8 mouse cellular contexts compared by ENCODE assay signal in genomic region chr5:38529724-38530428, GRCm38 (mm10). TPM values are rescaled to one million over a fixed set of nuclear protein-coding genes. Genes with fewer than 3 reads are reported as not detected.
DNase-seq lines count a peak whose midpoint lies in the region; ATAC-seq and TF ChIP-seq lines count a peak whose summit lies in the region.

No protein-coding gene starts in this region.

- H3K27me3 ChIP-seq in MEL (ENCODE audit: control insufficient read depth in 1 of 2, insufficient read depth in 2 of 2, low read length in 2 of 2) = no peaks in the 10 kb centered on the region
- no peaks in the 10 kb centered on the region for H3K27me3 ChIP-seq in hindbrain, embryonic 14.5 days (ENCODE audit: control insufficient read depth, insufficient read depth, low read length)

- H3K9me3 ChIP-seq in MEL (replicated peaks; ENCODE audit: insufficient read depth, low read length) = no peaks in the 10 kb centered on the region
- no peaks in the 10 kb centered on the region for H3K9me3 ChIP-seq in hindbrain, embryonic 14.5 days (ENCODE audit: control insufficient read depth, low read length)

- no peak for TF ChIP-seq EP300 in MEL (IDR thresholded peaks at IDR 0.05; ENCODE audit: low read depth in 1 of 2, low read length in 2 of 2)

- no peaks in the 10 kb centered on the region for H3K79me2 ChIP-seq in MEL (ENCODE audit: control insufficient read depth, insufficient read depth, low read length, poor library complexity)

- peaks cover 0 to 29% of the 10 kb centered on the region in 2 experiments; a peak in 2 of 4 replicates for H3K36me3 ChIP-seq in MEL (ENCODE audit: control insufficient read depth in 1 of 2, insufficient read depth in 2 of 2, low read length in 2 of 2)
- peaks cover 96% of the 10 kb centered on the region for H3K36me3 ChIP-seq in hindbrain, embryonic 14.5 days (replicated peaks; ENCODE audit: control insufficient read depth, insufficient read depth)

- no peak for TF ChIP-seq POLR2A in MEL (IDR thresholded peaks at IDR 0.05; ENCODE audit: control insufficient read depth in 1 of 2, insufficient read depth in 1 of 2, low read depth in 1 of 2, low read length in 2 of 2, poor library complexity in 1 of 2)

- H3K4me1 ChIP-seq in MEL (ENCODE audit: control insufficient read depth in 1 of 2, insufficient read depth in 2 of 2, low read length in 2 of 2) = no peaks in the 10 kb centered on the region
- no peaks in the 10 kb centered on the region for H3K4me1 ChIP-seq in hindbrain, embryonic 14.5 days (replicated peaks; ENCODE audit: control insufficient read depth, insufficient read depth, low read length)

- H3K4me3 ChIP-seq in MEL (ENCODE audit: control insufficient read depth in 1 of 2, insufficient read depth in 1 of 2, low read depth in 2 of 2, low read length in 2 of 2) = no peak overlapping the region
- H3K4me3 ChIP-seq in hindbrain, embryonic 14.5 days (replicated peaks; ENCODE audit: low read length) = no peak overlapping the region

- peak; percentile 53 to 76 (median 75); a peak in 5 of 6 replicates for TF ChIP-seq CTCF in MEL (IDR thresholded peaks at IDR 0.05 in 2 of 3, conservative IDR thresholded peaks at IDR 0.05 in 1 of 3; ENCODE audit: control insufficient read depth in 1 of 3, insufficient read depth in 1 of 3, low read depth in 2 of 3, low read length in 3 of 3, poor library complexity in 1 of 3, severe bottlenecking in 1 of 3)

- H3K4me2 ChIP-seq in hindbrain, embryonic 14.5 days (replicated peaks) = no peak overlapping the region

- peak; percentile 62 for ATAC-seq in frontal cortex, adult (ENCODE audit: low TSS enrichment)
- ATAC-seq in hindbrain, embryonic 14.5 days (ENCODE audit: low FRiP score) = no peak

- H3K27ac ChIP-seq in MEL (ENCODE audit: control insufficient read depth, low read depth, low read length) = no peak overlapping the region
- no peak overlapping the region for H3K27ac ChIP-seq in hindbrain, embryonic 14.5 days

- 80% methylated on average over 6 of the region's 6 CpGs for WGBS in hindbrain, embryonic 14.5 days

- peak; percentile 59 for TF ChIP-seq RAD21 in MEL (IDR thresholded peaks at IDR 0.05; ENCODE audit: low read depth, low read length)

- no peak overlapping the region for H3K9ac ChIP-seq in MEL (ENCODE audit: control insufficient read depth, low read depth, low read length, poor library complexity, severe bottlenecking)
- H3K9ac ChIP-seq in hindbrain, embryonic 14.5 days = no peak overlapping the region

- no peak for DNase-seq in frontal cortex, postnatal 36 days (ENCODE audit: low spot score in 2 of 2)
- peak; percentile 60 for DNase-seq in MEL (ENCODE audit: low read depth, low spot score)
- peak; percentile 64 for DNase-seq in hindbrain, embryonic 14.5 days (ENCODE audit: low spot score)
- DNase-seq in naive thymus-derived CD4-positive, alpha-beta T cell, adult 2 months (ENCODE audit: low read depth) = peak; percentile 21
- no peak for DNase-seq in right cerebral cortex, postnatal 25 days
- DNase-seq in adrenal gland, postnatal 4 days (ENCODE audit: low spot score in 2 of 2) = no peak
- no peak for DNase-seq in right cerebral cortex, postnatal 4 days

TF ChIP-seq in MEL, 35 proteins besides CTCF, POLR2A, EP300 and RAD21:
- peak; percentile 80 for TF ChIP-seq SMC3 (IDR thresholded peaks at IDR 0.05; ENCODE audit: low read depth, low read length)
- no peak for TF ChIP-seq UBTF (IDR thresholded peaks at IDR 0.05; ENCODE audit: borderline replicate concordance, insufficient read depth, low read depth, low read length)
- no peak for TF ChIP-seq TAL1 (IDR thresholded peaks at IDR 0.05; ENCODE audit: low read length)
- peak; percentile 32; the same call in 1 of the 2 replicates for TF ChIP-seq ZC3H11A (IDR thresholded peaks at IDR 0.05; ENCODE audit: low read depth, low read length)
- no peak for TF ChIP-seq ETS1 (IDR thresholded peaks at IDR 0.05; ENCODE audit: low read depth, low read length)

RNA-seq across cellular contexts. Expression of gene Slc2a9, which starts 26.9 kb away (rescaled TPM):
- 1.1 and 2.3 TPM in 2 replicates for total RNA-seq in MEL (2012; rRNA removed)
- 1 to 10 TPM in 1 of 2 experiments, not detected in 1; 4.2 TPM for polyA plus RNA-seq in MEL (2012; ENCODE audit: insufficient read depth in 1 of 2, insufficient read length in 2 of 2, low read depth in 1 of 2, low replicate concordance in 2 of 2, missing spikeins in 1 of 2)
- polyA plus RNA-seq in hindbrain, embryonic 14.5 days (2014; fragmentation: Nextera tagmentation; extraction: Ambion mirVana) = 0.14 and 0.27 TPM in 2 replicates
- 1 to 10 TPM; 7.4 to 8.1 TPM for total RNA-seq in adrenal gland, postnatal 4 days (2021)

RNA-seq across cellular contexts. Expression of gene Wdr1, which starts 33.1 kb away (rescaled TPM):
- 174 and 176 TPM in 2 replicates for total RNA-seq in MEL (2012; rRNA removed)
- 100 to 1,000 TPM in 1 of 2 experiments, not detected in 1; 144 TPM for polyA plus RNA-seq in MEL (2012; ENCODE audit: insufficient read depth in 1 of 2, insufficient read length in 2 of 2, low read depth in 1 of 2, low replicate concordance in 2 of 2, missing spikeins in 1 of 2)
- 183 and 218 TPM in 2 replicates for polyA plus RNA-seq in hindbrain, embryonic 14.5 days (2014; fragmentation: Nextera tagmentation; extraction: Ambion mirVana)
- total RNA-seq in adrenal gland, postnatal 4 days (2021) = 100 to 1,000 TPM; 128 to 133 TPM

Comparison
In these comparisons a context has a peak if more than half of its experiments do, and no peak if none do; other contexts are left out.
1. DNase-seq: peak in MEL (single experiment), hindbrain, embryonic 14.5 days (single experiment) and naive thymus-derived CD4-positive, alpha-beta T cell, adult 2 months (single experiment); none in frontal cortex, postnatal 36 days (0 of 2), right cerebral cortex, postnatal 25 days (single experiment), adrenal gland, postnatal 4 days (0 of 2) and right cerebral cortex, postnatal 4 days (single experiment).